Mouse (Mus musculus): Measurements from ENCODE around the gene Hip1r.

Gene Hip1r

GRCm38 (mm10) chr5:123973299-123974178, at the start of gene Hip1r:
Gene Hip1r, plus strand, starts transcription at chr5:123973628.
- CTCF ChIA-PET, result no interaction called here

- CTCF ChIA-PET, result interaction anchor here (0.6 kb wide), 1 partner anchor 1440 kb away, joined by 9 read pairs; no protein-coding TSS in a partner anchor
These were observed 46.3 kb upstream of the Hip1r start, which contains the start of gene Gm43518 for GRCm38 (mm10) chr5:123927118-123927517. Gene Gm43518, plus strand, starts transcription at chr5:123927418.

- CTCF ChIA-PET, result no interaction called here
These were observed 42.9 kb upstream of the Hip1r start, which contains the start of gene Ccdc62 for GRCm38 (mm10) chr5:123930508-123930989. Gene Ccdc62, plus strand, starts transcription at chr5:123930679.

GRCm38 (mm10) chr5:123931131-123931530, 42.3 kb upstream of the Hip1r start:
- CTCF ChIA-PET, result no interaction called here

GRCm38 (mm10) chr5:123932927-123933326, 40.5 kb upstream of the Hip1r start:
- CTCF ChIA-PET, result interaction anchor here (0.6 kb wide), 1 partner anchor 39 kb away, joined by 3 read pairs; no protein-coding TSS in a partner anchor

- CTCF ChIA-PET, result interaction anchor here (0.6 to 0.7 kb wide), 2 partner anchors 38 to 58 kb away, joined by 3 read pairs; no protein-coding TSS in a partner anchor
These were observed 39.9 kb upstream of the Hip1r start for GRCm38 (mm10) chr5:123933556-123933955.

GRCm38 (mm10) chr5:123933957-123934591, 39.4 kb upstream of the Hip1r start:
- CTCF ChIA-PET, result interaction anchor here (0.7 kb wide), 1 partner anchor 58 kb away, joined by 3 read pairs; no protein-coding TSS in a partner anchor

- CTCF ChIA-PET, result no interaction called here
These were observed 37.5 kb upstream of the Hip1r start for GRCm38 (mm10) chr5:123935931-123936330.

GRCm38 (mm10) chr5:123938479-123938878, 34.9 kb upstream of the Hip1r start:
- CTCF ChIA-PET, result interaction anchor here (0.7 kb wide), 1 partner anchor 962 kb away, joined by 3 read pairs; no protein-coding TSS in a partner anchor

- CTCF ChIA-PET, result no interaction called here
These were observed 26.9 kb upstream of the Hip1r start for GRCm38 (mm10) chr5:123946546-123946945.

GRCm38 (mm10) chr5:123947041-123947761, 26.2 kb upstream of the Hip1r start:
- CTCF ChIA-PET, result no interaction called here

- CTCF ChIA-PET, result no interaction called here
These were observed 20.9 kb upstream of the Hip1r start for GRCm38 (mm10) chr5:123952365-123953045.

- CTCF ChIA-PET, result interaction anchor here (0.6 kb wide), 1 partner anchor 105 kb away, joined by 3 read pairs; no protein-coding TSS in a partner anchor
These were observed 16.2 kb upstream of the Hip1r start for GRCm38 (mm10) chr5:123957213-123957612.

GRCm38 (mm10) chr5:123959018-123959417, 14.4 kb upstream of the Hip1r start:
- CTCF ChIA-PET, result no interaction called here

- CTCF ChIA-PET, result no interaction called here
These were observed 13.3 kb upstream of the Hip1r start for GRCm38 (mm10) chr5:123960129-123960528.

GRCm38 (mm10) chr5:123961046-123961445, 12.4 kb upstream of the Hip1r start:
- CTCF ChIA-PET, result no interaction called here

- CTCF ChIA-PET, result no interaction called here
These were observed 9.2 kb upstream of the Hip1r start for GRCm38 (mm10) chr5:123964208-123964607.

GRCm38 (mm10) chr5:123966759-123967158, 6.7 kb upstream of the Hip1r start:
- CTCF ChIA-PET, result no interaction called here

GRCm38 (mm10) chr5:123968468-123968867, 5.0 kb upstream of the Hip1r start:
- CTCF ChIA-PET, result no interaction called here

- CTCF ChIA-PET, result no interaction called here
These were observed 4.2 kb upstream of the Hip1r start for GRCm38 (mm10) chr5:123969216-123969615.

- CTCF ChIA-PET, result no interaction called here
These were observed 2.9 kb upstream of the Hip1r start for GRCm38 (mm10) chr5:123970576-123970975.
